Mouse (Mus musculus) adrenal gland, postnatal 36 days (tissue): ENCODE data around the gene Dmc1. TPM values are rescaled to one million over a fixed set of nuclear protein-coding genes. Genes with fewer than 3 reads are reported as not detected.
A peak's percentile ranks its signal among the peaks of the same experiment; 100 is the strongest.

Experiments
- DNase-seq, 2 experiments: peaks; one replicate each; pipeline ENCODE4 v3.0.0; 2021; ENCODE audit warnings: mixed read lengths in 1 of 2
- microRNA-seq: library from miRNA; unstranded; fragments of <30 nt; microRNA quantifications from one replicate; pipeline ENCODE4 v1.2.0, GENCODE M21; 2021
- total RNA-seq, 2 experiments: library from RNA; stranded (reverse); gene quantifications; 2 replicates each; pipeline ENCODE4 v1.2.3; 2021

Gene Dmc1
- total RNA-seq, 2 experiments from 2014 or later, result 0.83 to 1.6 TPM

- DNase-seq, result peak; percentile 91 to 93
These were observed 93.2 kb downstream of the Dmc1 start for GRCm38 (mm10) chr15:79511553-79512320.

Small RNAs within 50 kb of the gene (microRNA-seq; reads per million reads assigned to microRNA genes)
- gene Gm27903, result not detected

Other genes starting within 250 kb of the Dmc1 start
- 10 to 100 TPM; 46.6 to 75.2 TPM for gene Tmem184b, start 201.5 kb downstream of the Dmc1 start, total RNA-seq
- gene Csnk1e, start 149.5 kb downstream of the Dmc1 start, total RNA-seq, result 10 to 100 TPM; 69.0 to 96.0 TPM
- gene Kcnj4, start 99.9 kb downstream of the Dmc1 start, total RNA-seq, result 1 to 10 TPM in 1 of 2 experiments, under 1 TPM in 1; 0.30 to 2.3 TPM
- 1 to 10 TPM; 3.6 to 6.3 TPM for gene Kdelr3, start 88.7 kb downstream of the Dmc1 start, total RNA-seq
- 100 to 1,000 TPM; 228 to 300 TPM for gene Ddx17, start 58.4 kb downstream of the Dmc1 start, total RNA-seq
- gene Fam227a, start 53.8 kb upstream of the Dmc1 start, total RNA-seq, result 1 to 10 TPM; 2.4 to 2.8 TPM
- 10 to 100 TPM; 15.9 to 24.7 TPM for gene Cby1, start 54.1 kb upstream of the Dmc1 start, total RNA-seq
- gene Tomm22, start 65.8 kb upstream of the Dmc1 start, total RNA-seq, result 100 to 1,000 TPM; 110 to 112 TPM
- gene Josd1, start 82.8 kb upstream of the Dmc1 start, total RNA-seq, result 10 to 100 TPM; 33.8 to 36.4 TPM
- gene Gtpbp1, start 85.7 kb upstream of the Dmc1 start, total RNA-seq, result 10 to 100 TPM; 25.8 to 27.2 TPM
- gene Sun2, start 137.4 kb upstream of the Dmc1 start, total RNA-seq, result 10 to 100 TPM; 58.1 to 61.0 TPM
- 10 to 100 TPM; 19.5 to 22.9 TPM for gene Dnal4, start 172.7 kb upstream of the Dmc1 start, total RNA-seq
- 1 to 10 TPM; 6.0 to 6.7 TPM for gene Nptxr, start 199.7 kb upstream of the Dmc1 start, total RNA-seq
- 1 to 10 TPM; 1.1 to 2.2 TPM for gene Npcd, start 229.1 kb upstream of the Dmc1 start, total RNA-seq
- gene Cbx6, start 229.6 kb upstream of the Dmc1 start, total RNA-seq, result 10 to 100 TPM; 55.8 to 57.4 TPM